Mouse (Mus musculus) retina, postnatal 7 days (tissue): Measurements from ENCODE around the gene Slc9a5.

ENCODE experiments used
- DNase-seq: peaks from one replicate; pipeline ENCODE4 v3.0.0-alpha.2; 2012; ENCODE audit warnings: low read depth, low spot score

The Slc9a5 gene

GRCm38 (mm10) chr8:105326141-105326672 is 22.4 kb upstream of the Slc9a5 start, which contains the start of the genes Lrrc29 and Tmem208:
Gene Lrrc29 (minus strand): TSS chr8:105326278.
Gene Tmem208 (plus strand): TSS chr8:105326354.
- peak; percentile 90 for DNase-seq

GRCm38 (mm10) chr8:105326968-105327367 is 21.7 kb upstream of the Slc9a5 start:
- DNase-seq = no peak

DNA sequence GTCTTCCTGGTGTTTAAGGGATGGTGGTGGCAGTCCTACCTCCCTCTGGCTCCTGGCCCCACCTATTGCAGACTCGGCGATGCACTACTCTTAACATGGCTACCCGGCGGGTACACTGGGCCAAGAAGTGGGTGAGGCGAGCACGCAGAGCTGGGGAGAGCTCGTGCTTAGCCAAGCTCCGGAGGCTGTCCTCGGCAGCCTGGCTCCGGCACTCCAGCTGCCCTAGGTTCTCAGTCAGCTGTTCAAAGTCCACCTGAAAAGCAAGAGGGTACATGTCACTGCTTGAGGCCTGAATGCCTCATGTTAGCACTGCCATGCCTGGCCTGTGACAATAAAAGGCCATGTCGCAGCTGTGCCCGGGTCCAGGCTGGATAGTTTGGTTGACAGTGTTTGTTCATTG is 18.3 kb upstream of the Slc9a5 start:
- no peak for DNase-seq

DNA sequence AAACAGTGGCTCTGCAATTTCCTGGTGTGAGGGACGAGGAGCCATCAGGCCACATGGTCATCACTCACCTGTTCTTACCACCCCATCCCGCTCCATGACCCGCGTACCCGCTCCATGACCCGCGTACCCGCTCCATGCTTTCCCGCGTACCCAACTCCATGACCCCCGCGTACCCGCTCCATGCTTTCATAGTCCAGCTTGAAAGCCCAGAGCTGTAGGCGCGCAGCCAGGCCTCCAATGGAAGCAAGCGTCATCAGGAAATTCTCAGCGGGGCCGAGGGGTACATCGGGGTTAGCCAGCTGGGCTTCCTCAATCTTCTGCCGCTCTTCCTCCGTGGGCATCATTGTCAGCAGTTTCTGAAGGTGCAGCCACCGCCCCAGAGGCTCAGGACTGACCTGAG is 17.2 kb upstream of the Slc9a5 start:
- DNase-seq = no peak

GRCm38 (mm10) chr8:105331931-105332330 is 16.7 kb upstream of the Slc9a5 start:
- no peak for DNase-seq

- no peak for DNase-seq
These were observed 16.1 kb upstream of the Slc9a5 start for GRCm38 (mm10) chr8:105332523-105332922.

- no peak for DNase-seq
These were observed 12.1 kb upstream of the Slc9a5 start for GRCm38 (mm10) chr8:105336373-105337130.

DNA sequence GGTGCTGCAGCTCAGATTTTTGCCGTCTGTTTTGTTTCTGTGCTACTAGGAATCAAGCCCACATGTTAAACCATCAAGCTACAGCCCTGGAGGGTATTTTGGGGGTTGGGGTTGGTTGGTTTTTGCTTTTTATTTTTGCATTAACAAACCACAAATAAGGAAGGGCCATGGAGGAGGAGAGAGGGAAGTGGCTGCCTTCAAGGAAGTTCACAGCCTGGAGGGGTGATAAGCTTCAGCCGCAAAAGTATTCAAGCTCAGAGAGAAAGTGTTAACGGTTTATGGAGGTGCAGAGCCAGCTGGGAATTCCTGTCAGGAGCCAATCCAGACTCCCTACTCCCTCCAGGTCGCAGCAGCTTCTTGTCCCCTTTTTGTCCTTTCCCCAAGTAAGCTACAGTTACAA is 9.7 kb upstream of the Slc9a5 start:
- no peak for DNase-seq

DNA sequence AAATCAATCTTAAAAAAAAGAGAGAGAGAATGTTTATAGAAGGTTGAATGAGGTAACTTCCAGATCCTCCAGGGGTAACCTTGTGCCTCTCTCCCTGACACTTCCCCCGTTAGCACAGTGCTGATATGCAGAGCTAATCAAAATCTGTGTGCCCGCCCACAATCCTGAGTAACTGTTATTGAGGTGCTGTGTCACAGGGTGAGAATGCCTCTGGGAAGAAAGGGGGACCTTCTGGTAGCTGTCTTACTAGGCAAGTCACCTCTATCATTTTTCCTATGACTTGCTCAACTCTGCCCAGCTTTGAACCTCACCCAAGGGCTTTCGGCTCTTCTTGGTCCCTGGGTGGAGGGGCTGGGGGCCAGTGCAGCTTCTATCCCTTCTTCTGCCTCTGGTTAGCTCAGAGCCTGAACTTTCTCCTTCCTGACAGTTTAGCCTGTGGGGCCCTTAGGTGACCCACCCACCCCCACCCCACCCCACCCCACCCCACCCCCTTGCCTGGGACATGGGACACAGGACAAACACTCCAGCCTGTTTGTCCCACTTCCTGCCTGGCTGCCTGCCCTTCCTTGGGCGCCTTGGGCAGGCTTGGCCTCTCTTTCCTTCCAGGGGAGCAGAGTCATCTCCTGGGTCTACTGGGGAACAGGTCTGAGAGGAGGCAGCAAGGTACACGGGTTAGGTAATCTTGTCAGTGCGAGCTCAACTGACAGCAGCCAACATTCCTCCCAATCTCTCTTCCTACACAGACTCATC is 8.6 kb upstream of the Slc9a5 start:
- DNase-seq = no peak

- DNase-seq = no peak
These were observed 7.2 kb upstream of the Slc9a5 start for GRCm38 (mm10) chr8:105341399-105341798.

- DNase-seq = no peak
These were observed 5.9 kb upstream of the Slc9a5 start for GRCm38 (mm10) chr8:105342768-105343167.

- no peak for DNase-seq
These were observed 4.7 kb upstream of the Slc9a5 start for GRCm38 (mm10) chr8:105343791-105344574.

- no peak for DNase-seq
These were observed 3.3 kb upstream of the Slc9a5 start for GRCm38 (mm10) chr8:105345061-105345975.

GRCm38 (mm10) chr8:105346611-105347427 is 1.8 kb upstream of the Slc9a5 start:
- DNase-seq = no peak

GRCm38 (mm10) chr8:105347428-105348221 is 1.0 kb upstream of the Slc9a5 start, which contains the start of gene Fhod1:
Gene Fhod1 (minus strand): TSS chr8:105347953.
- peak; percentile 71 for DNase-seq

- DNase-seq = no peak
These were observed 591 bp downstream of the Slc9a5 start for GRCm38 (mm10) chr8:105349096-105349771.

GRCm38 (mm10) chr8:105350186-105350585 is 1.5 kb downstream of the Slc9a5 start:
- no peak for DNase-seq

- no peak for DNase-seq
These were observed 5.0 kb downstream of the Slc9a5 start for GRCm38 (mm10) chr8:105353583-105354135.
